Mouse (Mus musculus): ENCODE results near the gene Xlr3a. TPM values are rescaled to one million over a fixed set of nuclear protein-coding genes. Genes with fewer than 3 reads are reported as not detected.

Gene Xlr3a
- 1.7 and 3.5 TPM in 2 replicates for polyA plus RNA-seq (2012; rRNA removed)

DNA sequence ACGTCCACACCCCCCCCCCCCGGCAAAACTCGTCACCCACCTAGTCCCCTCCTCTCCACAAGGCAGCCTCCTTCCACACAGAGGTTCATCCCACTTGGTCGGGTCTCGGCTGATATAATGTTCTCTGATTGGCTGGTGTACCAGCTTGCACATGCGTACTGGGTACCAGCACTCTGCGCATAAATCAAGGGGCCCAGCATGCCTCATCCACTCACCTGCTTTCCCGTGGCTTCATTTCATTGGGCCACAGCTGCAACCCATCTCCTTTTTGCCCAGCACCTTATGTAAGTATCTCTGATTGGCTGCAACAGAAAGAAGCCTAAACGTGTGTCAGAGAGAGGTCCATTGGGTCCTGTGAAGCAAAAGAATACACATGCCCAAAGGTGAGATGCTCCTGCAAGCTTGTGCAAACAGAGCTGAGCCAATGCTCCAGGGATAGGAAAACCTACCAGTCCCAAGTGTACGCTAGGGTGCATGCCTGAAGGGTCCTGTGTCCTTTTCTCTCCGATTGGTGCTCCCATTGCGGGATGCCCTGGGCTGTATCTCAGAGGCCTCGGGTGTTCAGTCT, at the start of gene Xlr3a:
Xlr3a (minus strand) TSS at position 155 of the 568 bp plus-strand sequence.

DNA sequence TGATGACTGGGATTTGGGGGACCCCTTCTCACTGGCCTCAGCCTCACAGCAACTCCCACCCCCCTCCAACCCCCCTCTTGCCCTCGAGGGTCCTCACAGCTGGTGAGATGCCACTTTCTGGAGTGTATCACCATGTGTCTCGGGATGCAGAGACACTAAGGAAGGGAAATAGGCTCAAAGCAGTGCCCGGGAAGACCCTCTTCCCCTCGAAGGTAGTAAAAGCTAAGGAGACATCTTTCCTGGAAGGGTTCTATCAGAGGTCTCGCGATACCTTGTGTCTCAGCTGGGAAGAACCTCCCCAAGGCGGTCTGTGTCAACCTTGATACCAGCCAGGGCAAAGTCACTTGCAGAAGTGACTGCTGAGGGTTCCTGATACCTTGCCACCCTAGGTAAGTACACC, 19.9 kb upstream of the Xlr3a start, which contains the start of gene Gm14685:
Gm14685 (plus strand) TSS at position 301 of the 400 bp plus-strand sequence.

DNA sequence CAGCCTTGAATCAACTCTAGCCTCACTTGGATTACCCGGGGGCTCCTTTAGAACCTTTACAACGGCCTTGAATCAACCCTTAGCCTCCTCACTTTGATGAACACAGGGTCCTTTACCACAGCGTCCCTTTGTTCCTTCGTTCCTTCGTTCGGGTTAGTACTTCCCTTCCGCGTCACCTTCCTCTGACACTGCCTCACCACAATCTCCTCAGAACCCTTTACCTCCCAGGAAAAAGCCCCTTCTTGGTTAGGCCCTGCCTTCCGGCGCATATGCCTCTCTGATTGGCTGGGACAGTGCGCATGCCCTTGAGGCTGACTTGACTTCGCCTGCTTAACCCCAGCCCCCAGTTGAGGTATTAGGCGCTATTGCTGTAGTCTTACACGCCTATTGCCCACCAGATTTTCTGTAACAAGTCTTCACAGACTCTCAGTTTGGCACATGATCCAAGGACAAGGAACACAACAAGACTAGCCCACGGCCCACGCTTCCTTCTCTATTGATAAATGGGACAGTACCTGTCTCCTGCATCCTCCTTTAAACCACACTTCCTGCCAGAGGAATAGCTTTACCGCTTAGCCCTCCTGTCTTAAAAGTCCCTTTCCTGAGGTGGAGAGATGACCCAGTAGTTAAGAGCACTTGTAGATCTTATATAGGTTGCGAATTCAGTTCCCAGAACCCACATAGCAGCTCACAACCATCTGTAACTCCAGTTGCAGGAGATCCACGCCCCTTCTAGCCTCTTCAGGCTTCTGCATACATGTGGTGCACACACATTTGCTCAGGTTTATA, 14.4 kb downstream of the Xlr3a start, which contains the start of gene Xlr4a:
Xlr4a (minus strand) TSS at position 212 of the 789 bp plus-strand sequence.

DNA sequence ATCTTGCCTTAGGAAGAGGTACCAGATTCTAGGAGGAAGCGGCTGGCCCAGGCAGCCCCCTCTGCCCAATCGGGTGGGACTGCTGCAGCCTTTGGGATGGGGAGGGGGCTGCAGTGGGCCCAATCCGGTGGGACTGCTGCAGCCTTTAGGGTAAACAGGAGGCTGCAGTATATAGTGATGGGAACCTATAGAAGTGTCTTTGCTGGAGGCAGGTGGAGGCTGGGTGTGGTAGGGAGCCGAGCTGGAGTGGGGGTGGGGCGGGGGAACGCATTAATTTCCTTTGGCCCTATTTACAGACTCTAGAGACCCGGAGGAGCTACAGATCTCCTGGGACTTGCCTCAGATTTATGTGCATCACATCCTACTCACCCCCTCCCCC, 32.5 kb downstream of the Xlr3a start, which contains the start of gene Pnma3:
Pnma3 (plus strand) TSS at position 373 of the 379 bp plus-strand sequence.

DNA sequence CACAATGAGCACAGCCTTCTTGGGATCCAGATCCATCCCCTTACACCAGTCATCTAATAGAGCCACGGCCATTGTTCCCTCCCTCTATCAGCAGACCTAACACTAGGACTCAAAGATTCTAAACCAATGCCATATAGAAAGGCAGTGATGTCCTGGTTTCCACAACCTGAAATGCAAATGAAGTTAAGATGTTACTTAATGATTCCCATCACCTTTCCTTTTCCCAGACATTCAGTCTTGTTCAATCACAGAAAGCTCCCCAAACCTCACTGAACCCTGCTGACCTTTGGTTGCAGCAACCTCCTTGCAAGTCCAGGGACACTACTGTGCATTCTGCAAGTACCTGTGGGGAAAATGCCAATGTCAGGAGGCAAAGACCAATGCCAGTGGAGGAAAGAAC, 59.9 kb downstream of the Xlr3a start, which contains the start of gene Pnma5:
Pnma5 (minus strand) TSS at position 101 of the 400 bp plus-strand sequence.

Other genes with a start within 250 kb of the Xlr3a start
- gene Cetn2, start 178.7 kb downstream of the Xlr3a start, polyA plus RNA-seq (2012; rRNA removed), result 51.8 and 79.7 TPM in 2 replicates
- 29.0 and 46.0 TPM in 2 replicates for gene Nsdhl, start 178.5 kb downstream of the Xlr3a start, polyA plus RNA-seq (2012; rRNA removed)
- 2.4 and 4.9 TPM in 2 replicates for gene Zfp185, start 109.8 kb downstream of the Xlr3a start, polyA plus RNA-seq (2012; rRNA removed)
- gene Pnma5, start 60.0 kb downstream of the Xlr3a start, polyA plus RNA-seq (2012; rRNA removed), result 0.04 TPM in 2 replicates
- gene Pnma3, start 32.3 kb downstream of the Xlr3a start, polyA plus RNA-seq (2012; rRNA removed), result 2.8 and 3.4 TPM in 2 replicates
- 0.71 and 2.6 TPM in 2 replicates for gene Xlr4a, start 14.6 kb downstream of the Xlr3a start, polyA plus RNA-seq (2012; rRNA removed)
- gene Gm14685, start 20.0 kb upstream of the Xlr3a start, polyA plus RNA-seq (2012; rRNA removed), result 0.16 and 0.46 TPM in 2 replicates
- not detected in 2 replicates for gene Xlr5b, start 51.7 kb upstream of the Xlr3a start, polyA plus RNA-seq (2012; rRNA removed)
- 0.04 TPM in 1 of 2 replicates, not detected in the other for gene DXBay18, start 52.4 kb upstream of the Xlr3a start, polyA plus RNA-seq (2012; rRNA removed)
- gene Spin2d, start 79.9 kb upstream of the Xlr3a start, polyA plus RNA-seq (2012; rRNA removed), result not detected in 2 replicates
- 9.6 and 11.1 TPM in 2 replicates for gene Xlr3b, start 95.1 kb upstream of the Xlr3a start, polyA plus RNA-seq (2012; rRNA removed)
- gene Xlr4b, start 117.2 kb upstream of the Xlr3a start, polyA plus RNA-seq (2012; rRNA removed), result 0.48 and 0.92 TPM in 2 replicates
- gene F8a, start 131.2 kb upstream of the Xlr3a start, polyA plus RNA-seq (2012; rRNA removed), result 6.0 and 6.8 TPM in 2 replicates
- gene Xlr4c, start 146.0 kb upstream of the Xlr3a start, polyA plus RNA-seq (2012; rRNA removed), result 0.78 TPM in 1 of 2 replicates, not detected in the other
- gene Xlr3c, start 168.3 kb upstream of the Xlr3a start, polyA plus RNA-seq (2012; rRNA removed), result 0.06 and 0.14 TPM in 2 replicates
- 0.05 TPM in 1 of 2 replicates, not detected in the other for gene Xlr5a, start 195.9 kb upstream of the Xlr3a start, polyA plus RNA-seq (2012; rRNA removed)
- not detected in 2 replicates for gene Xlr5c, start 195.9 kb upstream of the Xlr3a start, polyA plus RNA-seq (2012; rRNA removed)
- gene Gm45015, start 239.7 kb upstream of the Xlr3a start, polyA plus RNA-seq (2012; rRNA removed), result not detected in 2 replicates
- 14.2 and 28.7 TPM in 2 replicates for gene Zfp275, start 245.5 kb upstream of the Xlr3a start, polyA plus RNA-seq (2012; rRNA removed)